Mouse (Mus musculus) liver, adult 2 months (tissue): ENCODE results near the gene Tbx20.

Source experiments
- CTCF ChIP-seq: fragments of 200-500 bp; IDR thresholded peaks from 2 replicates; pipeline ENCODE4 v1.5.1; 2011; ENCODE audit warnings: low read depth, low read length, control low read depth
- POLR2A ChIP-seq: fragments of 200-500 bp; IDR thresholded peaks from 2 replicates; pipeline ENCODE4 v1.6.1; 2011; ENCODE audit warnings: low read length, control low read depth; ENCODE audit not compliant: insufficient read depth; ENCODE audit errors: extremely low read depth

DNA sequence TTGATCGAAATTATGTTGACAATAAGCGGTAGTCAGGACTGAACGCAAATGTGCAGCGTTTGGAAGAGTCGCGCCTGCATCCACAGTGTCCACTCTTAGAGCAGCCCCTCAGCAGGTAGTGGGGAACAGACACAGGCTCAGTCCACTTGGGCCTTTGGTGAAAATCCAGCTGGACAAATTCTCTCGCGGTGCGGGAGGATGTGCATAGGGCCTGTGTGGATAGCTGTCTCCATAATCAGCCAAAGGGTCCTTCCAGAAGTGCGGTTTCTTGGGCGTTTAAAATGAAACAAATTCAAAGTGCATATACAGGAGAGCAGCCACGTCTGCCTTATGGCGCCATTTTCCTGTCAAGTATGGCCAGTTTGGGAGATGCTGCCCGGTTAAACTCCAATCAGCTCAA lies 4.5 kb upstream of the Tbx20 start:
- no peak for TF ChIP-seq CTCF
- no peak for TF ChIP-seq POLR2A
